Mouse (Mus musculus) midbrain, embryonic 15.5 days (tissue): ENCODE measurements around the gene Cyth4. TPM values are rescaled to one million over a fixed set of nuclear protein-coding genes. Genes with fewer than 3 reads are reported as not detected.

ENCODE experiments used
- ATAC-seq: fragments of 200-750 bp; cut with Nextera tagmentation; replicated peaks from 2 replicates; pipeline ENCODE4 v1.8.0; 2017; ENCODE audit warnings: moderate TSS enrichment
- H3K27ac ChIP-seq: fragments of 300-500 bp; sonication (generic); 2 replicates; pipeline ENCODE4 v1.5.1; 2015; ENCODE audit warnings: mild to moderate bottlenecking, inconsistent platforms
- H3K27me3 ChIP-seq: fragments of 300-500 bp; sonication (generic); replicated peaks from 2 replicates; pipeline ENCODE4 v1.6.1; 2015; ENCODE audit warnings: inconsistent platforms
- H3K36me3 ChIP-seq: fragments of 300-500 bp; sonication (generic); replicated peaks from 2 replicates; pipeline ENCODE4 v1.6.1; 2015; ENCODE audit warnings: inconsistent platforms
- H3K4me1 ChIP-seq: fragments of 300-500 bp; sonication (generic); 2 replicates; pipeline ENCODE4 v1.6.1; 2015; ENCODE audit warnings: inconsistent platforms
- H3K4me2 ChIP-seq: fragments of 300-500 bp; sonication (generic); 2 replicates; pipeline ENCODE4 v1.6.1; 2015; ENCODE audit warnings: inconsistent platforms, mild to moderate bottlenecking, moderate library complexity
- H3K4me3 ChIP-seq: fragments of 300-500 bp; sonication (generic); 2 replicates; pipeline ENCODE4 v1.5.1; 2015; ENCODE audit warnings: mild to moderate bottlenecking, inconsistent platforms
- H3K9ac ChIP-seq: fragments of 300-500 bp; sonication (generic); 2 replicates; pipeline ENCODE4 v1.6.1; 2015; ENCODE audit warnings: mild to moderate bottlenecking, inconsistent platforms
- H3K9me3 ChIP-seq: fragments of 300-500 bp; sonication (generic); 2 replicates; pipeline ENCODE4 v1.6.1; 2016; ENCODE audit warnings: inconsistent platforms
- WGBS: fragments of 180-500 bp; shearing (Covaris S2); methylation state at CpG from one replicate; pipeline ENCODE4 v1.1.7; 2015; ENCODE audit warnings: mixed read lengths; 5-methylcytosine and 5-hydroxymethylcytosine counted together
- polyA plus RNA-seq: library from polyadenylated mRNA; unstranded; fragments of >200 nt; fragmentation: Nextera tagmentation; extraction: Ambion mirVana; gene quantifications from 2 replicates; pipeline ENCODE4 v1.2.1, GENCODE M21; 2015

Gene Cyth4
- polyA plus RNA-seq, 1 experiment from 2014 or later = 5.6 TPM

DNA sequence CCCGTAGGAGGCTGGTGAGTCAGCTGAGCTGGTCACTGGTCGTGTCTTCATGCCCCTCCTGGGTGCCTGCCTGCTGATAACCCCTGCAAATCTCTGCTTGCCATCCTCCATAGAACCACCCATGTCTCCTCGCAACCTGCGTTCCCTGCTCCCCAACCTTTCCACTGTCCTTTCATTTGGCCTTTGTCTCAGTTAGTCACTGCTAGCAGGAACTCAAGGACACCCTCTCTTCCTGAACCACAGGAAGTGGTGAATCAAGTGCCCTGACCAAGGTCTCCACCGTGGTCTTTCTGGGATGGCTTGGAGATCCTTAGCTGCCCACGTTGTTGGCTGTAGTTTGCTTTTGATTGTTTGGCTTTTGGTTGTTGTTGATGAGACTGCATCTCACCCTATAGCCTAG is 4.3 kb downstream of the Cyth4 start:
- Histone ChIP-seq H3K4me1 (no peaks in the 10 kb centered on the region), H3K4me2 (no peak overlapping the region)
- 79% methylated on average over 6 of the region's 6 CpGs for WGBS

DNA sequence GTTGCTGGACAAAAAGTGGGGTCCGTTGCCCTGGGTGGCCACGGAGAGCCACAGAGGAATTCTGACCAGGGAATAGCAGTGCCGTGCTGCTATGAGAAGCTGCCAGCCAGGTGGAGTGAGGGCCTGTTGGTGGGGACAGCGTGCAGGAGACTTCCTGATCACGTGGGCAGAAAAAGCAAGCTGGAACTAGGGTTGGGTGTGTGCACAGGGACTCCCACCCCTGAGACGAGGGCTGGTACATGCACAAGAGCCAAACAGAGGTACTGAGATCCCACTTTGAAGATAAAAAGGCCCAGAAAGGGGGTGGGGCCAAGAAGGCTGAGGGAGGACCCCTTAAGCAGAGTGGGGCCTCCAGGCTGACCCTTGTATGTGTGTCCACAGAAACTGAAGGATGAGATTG is 7.4 kb downstream of the Cyth4 start:
- Histone ChIP-seq H3K4me1 (no peaks in the 10 kb centered on the region), H3K36me3 (no peaks in the 10 kb centered on the region), H3K27me3 (no peaks in the 10 kb centered on the region), H3K9ac (no peak overlapping the region), H3K4me2 (no peak overlapping the region), H3K9me3 (no peaks in the 10 kb centered on the region), H3K27ac (no peak overlapping the region), H3K4me3 (no peak overlapping the region)
- no peak for ATAC-seq
- WGBS = 77% methylated on average over 6 of the region's 6 CpGs

More for the DNA sequence above, 4.3 kb downstream of the Cyth4 start:
- no peak for ATAC-seq
- Histone ChIP-seq H3K27me3 (no peaks in the 10 kb centered on the region), H3K9ac (no peak overlapping the region), H3K36me3 (no peaks in the 10 kb centered on the region), H3K4me3 (no peak overlapping the region), H3K27ac (no peak overlapping the region), H3K9me3 (no peaks in the 10 kb centered on the region)

DNA sequence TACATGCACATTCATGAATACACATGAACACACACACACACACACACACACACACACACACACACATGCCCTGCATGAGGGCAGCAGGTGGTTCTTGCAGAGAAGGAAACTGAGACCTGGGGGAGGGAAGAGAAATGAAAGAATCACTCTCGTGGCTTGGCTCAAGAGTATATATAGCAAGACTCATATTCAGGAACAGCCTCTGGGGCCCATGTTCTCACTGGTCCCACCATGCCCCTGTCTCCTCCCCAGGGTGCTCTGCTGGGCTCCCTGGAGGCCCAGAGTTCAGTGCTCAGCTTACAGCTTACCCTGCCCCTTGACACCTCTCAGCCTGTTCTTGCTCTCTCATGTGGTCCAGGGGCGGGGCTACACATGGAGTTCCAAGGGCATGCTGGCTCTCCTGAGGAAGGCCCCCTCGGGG is 8.5 kb downstream of the Cyth4 start:
- no peak overlapping the region for H3K4me2 ChIP-seq
- H3K4me3 ChIP-seq = no peak overlapping the region
- H3K9ac ChIP-seq = no peak overlapping the region
- WGBS = 66% methylated on average over 3 of the region's 3 CpGs
- H3K27ac ChIP-seq = no peak overlapping the region
- ATAC-seq = no peak
- no peaks in the 10 kb centered on the region for H3K36me3 ChIP-seq
- H3K4me1 ChIP-seq = no peaks in the 10 kb centered on the region
- no peaks in the 10 kb centered on the region for H3K27me3 ChIP-seq
- H3K9me3 ChIP-seq = no peaks in the 10 kb centered on the region

DNA sequence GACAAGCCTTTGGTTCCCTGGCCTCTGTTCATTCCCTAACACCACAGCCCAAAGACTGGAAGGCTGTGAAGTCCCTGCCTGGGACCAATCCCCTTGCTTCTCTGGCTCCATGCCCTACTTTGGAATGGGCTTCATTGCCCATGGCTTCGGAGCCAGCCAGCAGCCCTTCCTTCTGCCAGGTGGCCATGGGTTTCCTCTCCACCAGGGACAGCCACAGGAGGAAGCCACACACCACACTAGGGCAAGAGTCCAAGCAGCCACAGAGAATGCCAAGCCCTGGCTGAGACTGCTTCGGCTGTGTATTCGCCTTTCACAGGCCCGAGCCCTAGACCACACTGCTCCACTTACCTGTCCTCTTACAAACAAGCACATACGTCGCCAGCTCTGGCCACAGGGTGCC is 9.2 kb downstream of the Cyth4 start:
- Histone ChIP-seq H3K27ac (no peak overlapping the region), H3K36me3 (no peaks in the 10 kb centered on the region), H3K9me3 (no peaks in the 10 kb centered on the region), H3K4me3 (no peak overlapping the region), H3K4me1 (peaks cover 6% of the 10 kb centered on the region), H3K27me3 (no peaks in the 10 kb centered on the region), H3K4me2 (no peak overlapping the region), H3K9ac (no peak overlapping the region)
- no peak; the same call in 1 of the 2 replicates for ATAC-seq
- WGBS = 79% methylated on average over 6 of the region's 6 CpGs

DNA sequence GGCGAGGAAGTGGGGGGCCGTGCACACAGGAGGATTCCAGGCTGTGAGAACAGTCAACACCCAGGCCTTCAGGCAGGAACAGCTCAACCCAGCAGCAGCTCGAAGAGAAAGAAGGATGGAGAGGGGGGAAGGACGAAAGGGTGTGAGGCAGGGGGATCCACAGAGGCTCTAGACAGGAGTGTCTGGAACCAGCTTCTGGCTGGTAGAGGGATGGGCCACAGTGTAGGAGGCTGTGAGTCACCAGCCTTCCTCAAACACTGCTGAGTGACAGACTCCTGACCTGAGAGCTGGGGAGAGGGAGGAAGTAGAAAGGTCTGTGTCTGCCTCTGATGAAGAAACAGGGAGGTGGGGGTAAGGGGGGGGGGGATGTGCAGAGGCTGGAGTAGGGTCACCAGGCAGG is 10.6 kb downstream of the Cyth4 start:
- H3K4me1 ChIP-seq = peaks cover 10% of the 10 kb centered on the region
- no peaks in the 10 kb centered on the region for H3K9me3 ChIP-seq
- H3K27me3 ChIP-seq = no peaks in the 10 kb centered on the region
- H3K36me3 ChIP-seq = no peaks in the 10 kb centered on the region
- no peak overlapping the region for H3K27ac ChIP-seq
- no peak overlapping the region for H3K4me2 ChIP-seq
- WGBS = 77% methylated on average over 4 of the region's 4 CpGs
- ATAC-seq = no peak
- H3K4me3 ChIP-seq = no peak overlapping the region
- H3K9ac ChIP-seq = no peak overlapping the region

DNA sequence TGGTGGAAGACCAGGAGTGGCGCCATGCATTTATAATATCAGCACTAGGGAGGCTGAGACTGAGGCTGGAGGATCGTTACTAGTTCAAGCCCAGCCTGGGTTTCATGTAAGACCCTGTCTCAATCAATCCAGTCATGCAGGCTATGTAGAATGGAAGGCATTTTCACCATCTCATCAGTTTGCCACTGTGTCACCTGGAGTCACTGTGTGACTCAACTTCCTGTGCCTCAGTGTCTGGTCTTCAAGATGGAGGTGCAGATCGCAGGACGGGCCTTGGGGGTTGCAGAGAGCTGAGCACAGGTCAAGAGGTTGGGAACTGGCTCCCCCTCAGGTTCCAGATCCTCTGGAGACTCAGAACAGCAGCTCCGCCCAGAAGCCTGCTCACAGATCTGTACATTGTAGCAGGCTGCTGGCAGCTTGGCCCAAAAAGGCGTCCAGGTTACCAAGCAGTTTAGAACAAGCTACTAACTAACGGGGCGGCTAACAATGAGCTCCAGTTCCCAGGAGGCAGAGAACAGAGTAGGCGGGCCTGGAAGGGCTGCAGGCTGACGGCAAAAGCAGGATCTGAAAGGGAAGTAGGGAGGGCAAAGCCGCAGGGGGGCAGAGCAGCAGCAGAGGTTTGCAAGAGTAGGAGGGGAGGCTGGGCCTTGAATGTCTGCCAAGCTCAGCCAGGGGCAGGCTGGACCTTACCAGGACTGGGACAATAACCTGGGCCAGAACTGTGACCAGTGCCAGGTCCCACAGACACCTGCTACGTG is 14.0 kb downstream of the Cyth4 start:
- Histone ChIP-seq H3K27me3 (no peaks in the 10 kb centered on the region), H3K27ac (0 out of 2 replicates have a peak overlapping the region, but pooled peaks have one; percentile 10), H3K4me3 (no peak overlapping the region), H3K9ac (no peak overlapping the region), H3K36me3 (no peaks in the 10 kb centered on the region), H3K9me3 (no peaks in the 10 kb centered on the region), H3K4me2 (no peak overlapping the region), H3K4me1 (peaks cover 10% of the 10 kb centered on the region)
- no peak for ATAC-seq
- 40% methylated on average over 12 of the region's 12 CpGs for WGBS

DNA sequence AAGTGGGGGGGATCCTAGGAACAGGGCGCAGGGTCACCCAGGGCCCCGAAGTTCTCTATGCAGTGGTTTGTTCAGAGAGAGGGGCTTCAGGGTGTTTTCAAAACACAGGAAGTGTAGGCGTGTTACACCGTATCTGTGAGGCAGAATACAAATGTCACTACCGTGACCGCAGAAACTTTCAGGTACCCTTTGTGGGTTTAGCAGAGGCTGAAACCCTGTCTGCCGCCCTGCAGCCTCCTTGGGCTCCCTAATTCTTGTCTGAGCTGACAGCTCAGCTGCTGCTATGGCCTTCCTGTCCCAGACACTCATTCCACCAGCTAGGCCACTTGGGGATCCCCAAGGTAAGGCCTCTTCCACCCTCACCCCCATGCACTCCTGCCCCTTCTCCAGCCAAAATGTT is 17.7 kb downstream of the Cyth4 start:
- H3K4me2 ChIP-seq = no peak overlapping the region

DNA sequence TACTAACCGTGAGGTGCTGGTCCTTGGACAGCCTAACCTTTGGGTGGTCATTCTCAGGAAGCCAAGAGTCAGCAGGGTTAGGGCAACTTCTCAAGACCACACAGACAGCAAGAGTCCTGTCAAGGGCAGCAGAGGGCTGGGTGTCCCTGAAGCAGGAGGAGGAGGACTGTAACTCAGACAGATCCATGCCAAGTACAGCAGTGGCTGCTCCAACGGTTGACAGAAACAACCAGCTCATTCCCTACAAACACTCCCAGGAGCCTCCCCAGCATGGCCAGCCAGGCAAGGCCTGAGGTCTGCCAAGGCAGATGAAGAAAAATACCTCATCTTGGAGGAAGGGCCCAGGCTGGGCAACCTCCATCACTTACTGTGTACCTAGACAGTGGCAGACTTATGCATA is 20.1 kb downstream of the Cyth4 start:
- Histone ChIP-seq H3K27me3 (peaks cover 4% of the 10 kb centered on the region; the same call in 1 of the 2 replicates), H3K9me3 (no peaks in the 10 kb centered on the region), H3K4me2 (no peak overlapping the region), H3K27ac (no peak overlapping the region), H3K4me3 (no peak overlapping the region), H3K4me1 (no peaks in the 10 kb centered on the region), H3K9ac (no peak overlapping the region), H3K36me3 (no peaks in the 10 kb centered on the region)
- WGBS = 89% methylated on average over 2 of the region's 2 CpGs
- no peak for ATAC-seq

More for the DNA sequence above, 17.7 kb downstream of the Cyth4 start:
- no peak for ATAC-seq
- Histone ChIP-seq H3K4me3 (no peak overlapping the region), H3K4me1 (peaks cover 10% of the 10 kb centered on the region), H3K27me3 (no peaks in the 10 kb centered on the region; the same call in 1 of the 2 replicates), H3K36me3 (no peaks in the 10 kb centered on the region), H3K9ac (no peak overlapping the region), H3K27ac (no peak overlapping the region), H3K9me3 (no peaks in the 10 kb centered on the region)
- 92% methylated on average over 7 of the region's 7 CpGs for WGBS

DNA sequence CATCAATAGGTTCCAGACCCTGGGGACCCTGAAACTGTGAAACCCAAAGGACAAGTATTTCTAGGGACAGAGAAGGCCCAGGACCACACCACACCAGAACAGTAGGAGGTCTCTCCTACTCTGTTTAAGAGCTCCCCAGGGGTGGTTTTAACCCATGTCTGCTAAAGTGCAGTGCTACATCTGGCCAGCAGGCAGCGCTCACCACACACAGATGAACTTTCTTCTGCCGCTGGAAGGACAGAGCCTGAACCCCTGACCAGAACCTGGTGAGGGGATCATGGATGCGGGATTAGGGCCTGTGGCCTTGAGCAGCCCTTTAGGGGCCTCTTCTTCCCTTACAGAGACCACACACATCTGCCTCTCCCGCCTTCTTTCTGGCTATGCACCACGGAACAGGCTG is 26.6 kb downstream of the Cyth4 start:
- H3K27me3 ChIP-seq = 0 out of 2 replicates have a peak, but pooled peaks cover 4% of the 10 kb centered on the region
- 13% methylated on average over 5 of the region's 5 CpGs for WGBS

DNA sequence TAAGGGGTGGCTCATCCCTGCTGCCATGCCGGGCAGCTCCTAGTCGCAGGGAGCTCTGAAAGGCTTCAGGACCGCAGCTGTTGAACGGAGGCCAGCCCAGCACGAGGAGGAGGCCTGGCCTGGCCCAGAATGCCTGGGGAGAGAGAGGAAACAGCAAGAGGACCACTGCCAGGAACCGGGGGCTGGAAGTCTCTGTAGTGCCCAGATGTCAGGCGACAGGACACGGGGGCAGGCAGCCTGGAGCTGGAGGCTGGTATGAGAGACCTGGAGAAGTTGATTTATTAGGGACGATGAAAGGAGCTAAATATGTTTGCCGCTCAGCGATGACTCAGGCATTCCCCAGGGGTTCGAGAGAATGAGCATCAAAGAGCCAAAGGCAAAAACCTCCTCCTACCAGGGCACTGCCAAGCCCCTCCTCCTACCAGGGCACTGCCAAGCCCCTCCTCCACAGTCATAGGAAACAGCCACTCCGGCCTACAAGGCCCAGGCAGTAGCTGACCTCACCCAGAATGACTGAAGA is 27.6 kb downstream of the Cyth4 start:
- no peaks in the 10 kb centered on the region for H3K36me3 ChIP-seq
- no peaks in the 10 kb centered on the region for H3K9me3 ChIP-seq
- H3K4me2 ChIP-seq = no peak overlapping the region
- no peak overlapping the region for H3K4me3 ChIP-seq
- H3K4me1 ChIP-seq = peaks cover 8% of the 10 kb centered on the region
- 0 out of 2 replicates have a peak, but pooled peaks cover 4% of the 10 kb centered on the region for H3K27me3 ChIP-seq
- peak overlapping the region; percentile 42; the same call in 1 of the 2 replicates for H3K27ac ChIP-seq
- H3K9ac ChIP-seq = no peak overlapping the region
- ATAC-seq = peak; percentile 67
- 52% methylated on average over 13 of the region's 13 CpGs for WGBS

More for the DNA sequence above, 26.6 kb downstream of the Cyth4 start:
- no peak overlapping the region for H3K27ac ChIP-seq
- no peak overlapping the region for H3K4me3 ChIP-seq
- no peaks in the 10 kb centered on the region for H3K36me3 ChIP-seq
- no peak overlapping the region for H3K4me2 ChIP-seq
- no peak overlapping the region for H3K9ac ChIP-seq
- peaks cover 8% of the 10 kb centered on the region for H3K4me1 ChIP-seq
- H3K9me3 ChIP-seq = no peaks in the 10 kb centered on the region
- peak; percentile 61 for ATAC-seq

DNA sequence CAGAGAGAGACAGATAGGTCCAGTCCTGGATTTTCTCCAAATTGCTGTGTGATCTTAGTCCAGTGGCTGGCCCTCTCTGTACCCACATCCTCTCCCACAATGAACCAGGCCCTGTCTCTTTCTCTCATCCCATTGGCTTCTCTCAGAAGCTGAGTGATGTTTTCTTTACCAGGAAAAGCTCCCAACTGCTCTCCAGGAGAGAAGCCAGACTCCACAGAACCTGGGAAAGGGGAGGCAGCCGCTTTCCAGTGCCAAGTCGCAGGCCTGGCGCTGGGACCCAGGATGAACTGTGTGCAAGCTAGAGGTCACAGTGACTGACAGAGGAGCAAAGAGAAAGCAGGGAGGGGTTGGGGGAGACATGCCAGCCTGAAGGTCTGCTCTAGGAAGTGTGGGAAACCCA is 28.1 kb downstream of the Cyth4 start:
- 0 out of 2 replicates have a peak overlapping the region, but pooled peaks have one; percentile 42 for H3K27ac ChIP-seq
- H3K4me3 ChIP-seq = no peak overlapping the region
- no peaks in the 10 kb centered on the region for H3K9me3 ChIP-seq
- H3K4me2 ChIP-seq = no peak overlapping the region
- WGBS = 80% methylated on average over 3 of the region's 3 CpGs
- peaks cover 8% of the 10 kb centered on the region for H3K4me1 ChIP-seq
- H3K36me3 ChIP-seq = no peaks in the 10 kb centered on the region
- H3K9ac ChIP-seq = no peak overlapping the region
- no peak for ATAC-seq
- 0 out of 2 replicates have a peak, but pooled peaks cover 4% of the 10 kb centered on the region for H3K27me3 ChIP-seq

DNA sequence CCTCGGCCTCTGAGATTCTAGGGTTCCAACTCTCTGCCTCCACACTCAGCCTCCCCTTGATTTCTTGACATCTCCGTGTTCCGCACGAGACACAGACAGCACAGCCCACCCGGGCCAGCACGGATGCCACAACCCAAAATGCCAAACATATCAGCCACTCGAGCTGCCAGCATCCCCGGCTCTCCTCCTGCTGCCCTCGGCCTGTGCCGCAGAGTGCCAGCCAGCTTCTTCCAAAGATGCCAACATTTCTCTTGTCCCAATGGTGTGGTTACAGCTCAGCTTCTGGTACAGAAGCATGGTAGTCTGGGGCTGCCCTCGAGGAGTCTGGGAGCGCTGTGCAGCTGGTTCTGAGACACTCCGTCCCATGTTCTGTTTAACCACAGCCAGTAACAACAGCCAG is 29.4 kb downstream of the Cyth4 start:
- no peaks in the 10 kb centered on the region for H3K27me3 ChIP-seq
- H3K9me3 ChIP-seq = no peaks in the 10 kb centered on the region
- no peak overlapping the region for H3K9ac ChIP-seq
- no peak overlapping the region for H3K4me3 ChIP-seq
- no peak for ATAC-seq
- H3K36me3 ChIP-seq = no peaks in the 10 kb centered on the region
- 89% methylated on average over 13 of the region's 13 CpGs for WGBS
- peaks cover 8% of the 10 kb centered on the region for H3K4me1 ChIP-seq
- no peak overlapping the region for H3K4me2 ChIP-seq
- H3K27ac ChIP-seq = no peak overlapping the region

DNA sequence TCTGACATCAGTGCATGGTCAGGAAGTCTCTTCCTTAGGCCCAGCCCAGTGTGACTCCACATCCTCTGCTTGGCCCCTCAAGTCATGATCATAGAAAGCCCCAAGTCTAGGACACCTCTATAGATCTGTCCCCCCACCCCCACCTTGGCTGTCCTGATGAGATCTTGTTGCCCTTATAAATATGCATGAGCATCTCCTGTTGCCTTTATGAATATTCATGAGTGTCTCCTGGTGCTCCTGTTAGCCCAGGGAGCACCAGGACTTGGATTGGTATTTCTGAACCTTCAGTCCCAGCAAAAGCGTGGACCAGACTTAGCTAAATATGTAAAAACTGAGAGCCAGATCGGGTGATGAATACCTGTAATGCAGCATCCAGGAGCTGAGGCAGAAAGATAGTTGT is 35.5 kb downstream of the Cyth4 start:
- H3K36me3 ChIP-seq = no peaks in the 10 kb centered on the region
- H3K9ac ChIP-seq = no peak overlapping the region
- no peak overlapping the region for H3K4me2 ChIP-seq
- no peak for ATAC-seq
- H3K4me1 ChIP-seq = peaks cover 34% of the 10 kb centered on the region
- H3K27ac ChIP-seq = no peak overlapping the region
- H3K27me3 ChIP-seq = no peaks in the 10 kb centered on the region
- H3K4me3 ChIP-seq = no peak overlapping the region
- 53% methylated on average over 2 of the region's 2 CpGs for WGBS
- H3K9me3 ChIP-seq = no peaks in the 10 kb centered on the region
